Mouse (Mus musculus) liver, postnatal 0 days (tissue): ENCODE measurements around the gene Zfp36.

Experiments used
- CTCF ChIP-seq: sonication (generic); IDR thresholded peaks from 2 replicates; pipeline ENCODE4 v1.5.1; 2016; ENCODE audit warnings: antibody characterized with exemption, low read depth
- EP300 ChIP-seq: IDR thresholded peaks from 2 replicates; pipeline ENCODE4 v1.6.1; 2016; ENCODE audit warnings: antibody characterized with exemption, low read depth, mild to moderate bottlenecking

DNA sequence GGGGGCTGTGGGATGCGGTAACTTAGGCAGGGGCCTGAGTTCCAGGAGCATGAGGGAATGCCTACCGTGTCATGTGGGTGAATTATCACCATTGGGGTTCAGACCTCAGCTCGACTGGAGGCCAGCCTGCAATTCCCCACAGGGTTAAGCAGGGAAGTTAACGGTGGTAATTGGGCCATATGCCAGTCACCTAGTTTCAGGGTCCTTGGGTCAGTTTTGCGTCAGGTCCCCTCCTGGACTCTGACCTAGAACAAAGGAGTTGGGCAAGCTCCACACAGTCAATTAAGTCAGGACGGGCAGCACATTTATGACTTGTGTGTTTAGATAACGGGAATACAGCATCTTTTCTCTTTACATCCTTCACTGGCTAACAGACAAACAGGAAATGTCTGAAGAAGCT is 38.7 kb downstream of the Zfp36 start:
- TF ChIP-seq CTCF (no peak), EP300 (peak; percentile 65; the same call in 1 of the 2 replicates)
